Mouse (Mus musculus) right cerebral cortex, postnatal 4 days (tissue): Measurements from ENCODE around the gene Map1a.

Source experiments
- DNase-seq: peaks from one replicate; pipeline ENCODE4 v3.0.0-alpha.2; 2022

Map1a gene

DNA sequence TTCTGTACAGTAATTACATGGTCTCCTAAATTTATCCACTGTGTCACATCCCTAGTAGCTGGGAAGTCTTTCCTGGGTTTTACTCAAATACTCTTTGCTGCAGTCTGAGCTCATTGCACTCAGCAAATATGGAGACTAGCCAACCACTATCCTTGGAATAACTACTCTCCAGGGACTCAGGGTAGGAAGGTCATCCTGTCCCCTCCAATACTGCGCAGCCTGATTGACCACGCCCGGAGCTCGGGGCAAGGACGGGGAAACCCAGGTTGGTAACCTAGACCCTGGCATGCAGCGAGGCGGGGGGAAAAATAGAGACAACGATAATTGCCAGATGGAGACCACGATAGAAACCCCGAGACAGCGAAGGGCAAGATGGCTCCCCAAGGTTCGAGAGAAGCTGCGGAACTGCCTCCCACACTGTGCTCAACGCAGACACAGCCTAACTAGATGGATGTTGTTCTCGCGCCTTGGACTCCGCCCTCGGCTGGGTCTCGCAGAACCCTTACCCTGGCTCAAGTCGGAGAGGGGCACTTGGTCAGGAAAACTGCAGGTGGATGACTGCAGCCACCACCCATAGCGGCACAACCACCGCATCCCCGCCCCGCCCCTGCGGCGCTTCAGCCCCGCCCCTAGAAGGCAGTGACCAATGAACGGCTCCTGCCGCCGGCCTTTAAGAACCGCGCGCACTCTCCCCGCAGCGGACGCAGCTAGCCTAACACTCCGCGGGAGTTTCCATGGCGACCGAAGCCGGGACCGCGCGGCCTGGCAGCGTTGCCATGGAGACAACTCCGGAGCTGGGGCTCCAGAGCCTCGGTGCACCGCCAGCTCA lies at the start of gene Map1a:
Gene Map1a (plus strand): TSS at position 700 of the 829 bp plus-strand sequence.
- DNase-seq, result peak; percentile 95

DNA sequence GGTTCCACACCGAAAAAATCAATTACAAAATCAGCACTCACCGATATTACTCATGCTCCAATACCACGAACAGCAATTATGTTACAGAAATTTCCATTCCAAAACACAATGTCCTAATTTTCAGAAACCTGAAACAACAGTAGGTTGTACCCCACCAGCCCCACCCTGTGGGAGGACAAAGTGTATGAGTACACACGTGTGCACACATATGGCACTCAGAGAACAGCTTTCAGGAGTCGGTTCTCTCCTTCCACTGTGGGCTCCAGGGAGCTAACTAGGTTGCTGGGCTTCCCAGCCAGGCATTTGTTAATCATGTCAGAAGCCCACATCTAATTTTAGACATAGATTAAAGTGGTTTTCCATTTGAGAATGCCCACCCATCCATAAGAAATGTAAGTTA lies 45.3 kb upstream of the Map1a start:
- DNase-seq, result no peak

DNA sequence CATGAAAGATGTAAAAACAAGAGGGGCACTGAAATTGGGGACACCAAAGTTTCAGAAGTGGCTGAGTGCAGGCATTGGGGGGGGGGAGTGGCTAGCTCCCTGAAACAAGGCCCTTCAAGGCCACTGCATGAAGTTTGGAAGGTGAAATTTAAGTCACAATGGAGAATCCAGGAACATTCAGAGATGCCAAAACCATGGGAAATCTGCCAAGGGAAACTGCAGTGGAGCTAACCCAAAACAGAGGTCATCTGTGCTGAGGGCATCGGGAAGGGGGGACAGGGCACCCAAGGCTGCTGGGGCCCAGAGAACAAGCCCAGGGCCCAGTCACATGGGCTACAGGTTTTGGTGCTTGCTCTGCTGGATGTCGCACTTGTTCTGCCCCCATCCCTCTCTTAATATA lies 39.6 kb upstream of the Map1a start:
- no peak for DNase-seq

DNA sequence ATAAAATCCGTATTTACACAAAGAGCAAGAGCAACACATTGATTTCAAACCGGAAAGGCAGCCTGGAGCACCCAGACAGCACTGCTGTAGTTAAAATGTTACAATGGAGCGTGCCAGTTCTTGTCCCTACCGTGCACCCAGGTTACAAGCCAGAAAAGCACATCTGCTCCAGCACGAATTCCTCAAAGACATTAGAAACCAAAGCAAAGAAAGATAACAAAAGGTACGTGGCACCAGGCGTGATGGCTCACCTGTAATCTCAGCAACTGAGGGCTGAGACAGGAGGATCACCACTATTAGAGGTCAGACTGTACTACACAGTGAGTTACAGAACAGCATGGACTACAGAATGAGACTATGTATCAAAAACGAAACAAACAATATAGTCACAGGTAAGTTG lies 21.0 kb upstream of the Map1a start:
- DNase-seq, result no peak

DNA sequence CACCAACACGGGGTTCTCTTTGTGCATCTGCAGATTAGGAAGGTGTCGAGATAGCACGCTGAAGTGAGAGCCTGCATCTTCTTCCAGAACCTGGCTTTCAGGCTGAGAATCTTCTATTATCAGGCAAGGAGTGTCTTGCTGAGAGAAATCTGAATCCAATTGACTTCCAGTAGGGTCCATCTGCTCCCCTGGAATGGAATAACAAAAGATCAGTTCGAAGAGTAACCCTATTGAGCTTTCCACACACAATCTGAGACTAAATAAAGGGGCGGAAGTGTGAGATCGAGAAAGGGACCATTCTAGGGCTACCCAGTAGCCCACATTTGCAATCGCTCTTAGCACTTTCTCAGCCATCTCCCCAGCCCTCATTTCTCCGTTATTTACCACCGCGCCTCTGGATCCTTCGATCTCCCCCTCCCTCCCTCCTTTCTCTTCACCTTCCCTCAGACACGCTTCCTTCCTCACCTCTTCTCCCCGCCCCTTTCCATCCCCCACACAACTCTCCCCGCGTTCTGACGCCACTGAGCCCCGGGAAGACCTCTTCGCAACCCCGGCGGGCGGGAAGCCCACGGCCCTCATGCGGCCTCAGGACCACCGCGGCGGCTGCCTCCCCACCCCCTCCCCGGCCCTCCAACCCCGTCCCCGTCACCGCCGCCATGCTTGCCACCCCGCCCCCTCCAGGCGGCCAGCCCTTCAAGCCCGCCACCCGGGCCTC lies 18.7 kb upstream of the Map1a start:
- DNase-seq, result no peak

DNA sequence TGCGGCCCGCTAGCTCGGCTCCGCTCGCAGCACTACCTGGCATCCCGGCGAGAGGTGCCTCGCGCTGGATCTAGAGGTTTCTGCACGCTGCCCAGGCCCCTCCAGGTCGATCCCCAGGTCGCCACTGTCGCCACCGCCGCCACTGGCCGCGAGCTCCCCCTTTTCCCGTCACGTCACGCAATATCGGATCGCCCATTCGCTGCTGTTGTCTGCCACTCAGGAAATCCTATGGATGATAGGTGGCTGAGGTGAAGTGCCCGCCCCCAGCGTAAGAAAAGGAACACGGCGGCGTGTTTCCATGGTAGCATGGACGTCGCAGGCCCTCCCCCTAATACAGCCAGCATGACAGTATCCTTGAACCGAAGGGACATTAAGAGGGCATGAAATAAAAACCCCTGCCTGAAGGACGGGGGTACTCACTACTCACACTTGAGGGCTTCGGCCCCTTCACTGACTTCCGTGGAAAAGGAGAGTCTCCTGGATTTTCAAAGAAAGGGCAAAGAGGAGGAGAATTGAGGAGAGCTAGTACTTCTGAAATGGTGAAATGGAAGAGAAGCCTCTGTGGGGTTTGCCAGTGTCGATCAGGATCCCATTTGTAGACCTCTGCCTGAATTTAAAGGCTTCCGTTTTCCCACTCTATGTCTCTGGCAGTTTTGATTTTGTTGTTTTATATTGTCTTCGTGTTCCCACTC lies 18.0 kb upstream of the Map1a start, which contains the start of gene Trp53bp1:
Gene Trp53bp1 (minus strand): TSS at position 172 of the 692 bp plus-strand sequence.
- DNase-seq, result peak; percentile 89

DNA sequence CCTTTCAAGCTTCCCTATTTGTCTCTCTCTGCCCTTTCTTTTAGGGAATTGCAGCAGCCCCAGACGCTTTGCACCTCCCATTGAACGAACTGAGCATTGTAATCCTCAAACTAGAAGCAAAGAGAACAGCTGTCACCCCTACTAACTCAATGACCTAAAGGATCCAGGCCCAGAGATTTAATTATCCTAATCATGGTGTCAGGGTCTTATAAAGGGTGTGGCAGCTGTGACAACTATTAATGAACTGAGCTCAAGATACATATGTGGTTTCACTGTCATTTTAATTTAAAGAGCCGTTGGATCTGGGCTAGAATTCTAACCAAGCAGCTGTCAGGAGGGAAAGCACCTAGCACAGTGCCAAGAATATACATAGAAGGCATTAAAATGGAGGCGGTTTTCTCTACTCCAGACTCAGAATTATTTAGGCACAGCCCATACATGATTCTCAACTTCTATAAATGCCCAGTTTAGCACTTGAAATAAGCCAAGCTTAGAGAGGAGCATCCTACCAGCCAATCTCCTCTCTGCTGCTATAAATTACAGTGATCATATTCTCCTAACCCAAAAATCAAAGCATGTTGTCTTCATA lies 17.4 kb upstream of the Map1a start:
- DNase-seq, result no peak

DNA sequence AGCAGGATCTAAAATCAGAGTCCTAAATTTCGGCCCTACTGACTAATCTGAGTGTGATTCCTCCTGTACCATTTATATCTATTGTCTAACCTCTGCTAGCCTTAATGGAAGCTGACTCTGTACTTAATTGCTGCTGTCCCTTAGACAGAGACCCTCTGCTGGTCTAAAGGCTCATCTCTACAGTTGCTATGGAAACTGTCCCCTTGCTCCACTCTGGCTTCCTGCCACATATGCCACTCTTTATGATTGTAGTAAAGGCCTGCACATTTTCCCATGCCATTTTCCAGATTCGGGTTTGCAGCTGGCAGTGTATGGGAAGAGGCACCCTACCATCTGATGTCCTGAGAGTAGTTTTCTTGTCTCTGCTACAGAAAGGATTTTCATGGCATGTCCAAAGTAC lies 1.6 kb upstream of the Map1a start:
- DNase-seq, result no peak

DNA sequence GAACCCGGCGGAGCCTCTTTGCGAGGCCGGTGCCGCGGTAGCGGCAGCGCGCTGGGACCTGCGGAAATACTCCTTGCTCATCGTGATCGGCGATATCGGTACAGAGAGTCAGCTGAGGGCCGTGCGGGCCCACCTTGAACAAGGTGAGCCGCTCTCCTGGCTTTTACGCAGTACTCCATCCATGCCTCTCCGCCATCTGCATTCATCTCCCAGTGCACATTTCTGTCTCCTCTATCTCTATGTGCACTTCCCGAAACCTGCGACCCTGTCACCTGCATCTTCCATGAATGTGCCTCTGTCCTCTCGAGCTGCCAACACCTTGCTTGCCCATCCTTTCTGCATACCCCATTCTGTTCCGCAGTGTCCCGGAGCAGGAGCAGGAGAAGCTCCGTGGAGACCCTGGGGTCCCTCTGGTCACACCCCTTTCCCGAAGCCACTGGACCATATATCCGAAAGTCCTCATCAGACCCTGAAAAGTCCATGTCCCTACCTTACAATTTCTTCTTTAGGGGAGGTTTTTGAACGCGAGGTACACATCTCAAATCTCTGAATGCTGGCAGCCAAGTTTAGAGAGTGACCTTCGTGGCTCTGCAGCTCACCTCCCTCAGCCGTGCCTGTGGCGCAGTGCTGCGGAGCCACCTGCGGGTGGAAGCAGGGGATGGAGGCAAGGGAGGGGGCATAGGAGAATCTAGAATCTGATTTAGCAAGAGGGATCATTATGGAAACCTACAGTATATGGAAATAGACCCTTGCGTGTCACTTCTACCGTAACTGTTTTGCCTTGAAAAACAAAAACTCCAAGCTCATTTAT lies 535 bp downstream of the Map1a start:
- no peak for DNase-seq

DNA sequence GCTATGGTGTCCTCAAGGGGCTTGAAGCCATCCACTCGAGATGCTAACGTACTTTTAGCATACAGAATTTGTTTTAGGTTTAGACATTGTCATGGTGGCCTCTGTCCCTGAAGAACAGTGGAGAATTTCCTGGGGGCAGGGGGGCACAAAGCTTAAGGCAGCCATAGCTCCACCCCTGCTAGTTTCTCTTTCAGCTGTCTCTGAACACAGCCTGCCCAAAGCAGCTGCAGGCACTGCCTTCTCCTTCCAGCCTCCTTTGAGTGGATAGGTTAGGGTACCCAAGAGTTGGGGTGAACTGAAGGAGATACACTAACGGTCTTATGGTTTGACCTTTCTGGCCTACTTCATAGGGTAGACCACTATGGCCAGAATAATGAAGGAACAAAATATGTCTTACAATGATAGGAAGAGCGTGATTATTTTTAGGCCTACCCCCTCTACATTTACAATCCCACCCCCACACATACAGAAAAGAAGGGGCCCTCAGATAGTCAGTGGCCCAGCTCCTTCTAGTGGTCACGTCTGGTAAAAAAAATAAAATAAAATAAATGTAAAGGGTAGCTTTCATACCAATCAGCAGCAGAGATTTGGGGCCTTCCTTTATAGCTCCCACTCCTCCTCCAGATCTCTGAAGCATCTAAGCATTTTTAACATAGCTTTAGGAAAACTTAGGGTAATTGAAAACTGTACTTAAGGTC lies 3.1 kb downstream of the Map1a start:
- no peak for DNase-seq

DNA sequence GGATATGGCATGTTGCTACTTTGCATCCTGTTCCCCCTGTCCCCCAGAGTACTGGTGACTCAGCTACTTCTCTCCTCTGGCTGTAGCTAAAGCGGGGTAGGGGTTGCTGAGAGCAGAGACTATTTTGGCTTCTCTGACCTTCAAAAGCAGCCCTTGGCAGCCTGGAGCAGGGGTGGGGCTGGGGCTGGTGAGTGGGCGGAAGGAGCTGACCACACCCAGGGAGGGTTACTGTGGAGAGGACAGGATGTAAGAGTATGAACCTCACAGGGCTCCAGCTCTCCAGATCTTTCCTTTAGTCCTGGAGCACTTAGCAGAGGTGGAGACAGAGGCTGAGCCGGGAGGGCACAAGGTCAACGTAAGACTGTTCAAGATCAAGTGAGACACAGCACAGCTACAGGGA lies 4.8 kb downstream of the Map1a start:
- no peak for DNase-seq

DNA sequence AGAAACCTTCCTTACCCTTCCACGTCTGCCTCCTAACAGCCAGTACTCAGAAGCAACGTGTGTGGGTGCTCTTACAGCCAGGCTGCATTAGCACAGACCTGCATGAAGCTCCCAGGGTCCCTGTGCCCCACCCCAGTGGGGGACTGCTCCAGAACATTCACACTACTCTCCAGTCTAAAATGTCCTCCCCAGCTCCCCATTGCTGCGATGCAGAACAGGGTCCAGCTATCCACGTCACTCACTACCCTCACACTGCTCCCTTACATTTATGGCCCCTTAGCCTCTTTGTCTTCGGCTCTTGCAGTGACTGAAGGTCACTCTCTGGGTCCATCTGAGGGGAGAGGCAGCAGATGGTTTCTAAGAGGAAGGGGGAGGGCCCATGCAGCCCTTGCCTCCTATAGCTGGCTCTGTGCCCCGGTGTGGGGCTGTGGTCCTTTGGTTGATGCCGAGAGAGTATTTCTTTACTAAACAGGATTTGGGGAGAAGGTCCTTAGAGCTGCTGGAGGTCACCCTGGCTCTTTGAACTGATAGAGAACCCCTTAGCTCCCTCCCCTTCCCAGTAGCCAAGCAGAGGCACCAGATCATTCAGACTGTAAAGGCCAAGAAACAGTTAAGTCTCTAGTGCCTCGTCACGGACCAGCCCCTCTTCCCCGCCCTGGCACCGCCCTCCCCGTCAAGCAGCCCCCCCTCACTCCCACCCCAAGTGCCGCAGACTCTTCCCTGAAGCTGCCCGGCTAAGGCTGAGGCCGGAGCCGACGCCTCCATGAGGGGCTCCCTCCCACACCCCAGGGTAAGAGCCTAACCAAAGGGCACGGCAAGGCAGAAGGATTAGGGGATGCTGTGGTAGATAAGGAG lies 5.6 kb downstream of the Map1a start:
- DNase-seq, result peak; percentile 79

DNA sequence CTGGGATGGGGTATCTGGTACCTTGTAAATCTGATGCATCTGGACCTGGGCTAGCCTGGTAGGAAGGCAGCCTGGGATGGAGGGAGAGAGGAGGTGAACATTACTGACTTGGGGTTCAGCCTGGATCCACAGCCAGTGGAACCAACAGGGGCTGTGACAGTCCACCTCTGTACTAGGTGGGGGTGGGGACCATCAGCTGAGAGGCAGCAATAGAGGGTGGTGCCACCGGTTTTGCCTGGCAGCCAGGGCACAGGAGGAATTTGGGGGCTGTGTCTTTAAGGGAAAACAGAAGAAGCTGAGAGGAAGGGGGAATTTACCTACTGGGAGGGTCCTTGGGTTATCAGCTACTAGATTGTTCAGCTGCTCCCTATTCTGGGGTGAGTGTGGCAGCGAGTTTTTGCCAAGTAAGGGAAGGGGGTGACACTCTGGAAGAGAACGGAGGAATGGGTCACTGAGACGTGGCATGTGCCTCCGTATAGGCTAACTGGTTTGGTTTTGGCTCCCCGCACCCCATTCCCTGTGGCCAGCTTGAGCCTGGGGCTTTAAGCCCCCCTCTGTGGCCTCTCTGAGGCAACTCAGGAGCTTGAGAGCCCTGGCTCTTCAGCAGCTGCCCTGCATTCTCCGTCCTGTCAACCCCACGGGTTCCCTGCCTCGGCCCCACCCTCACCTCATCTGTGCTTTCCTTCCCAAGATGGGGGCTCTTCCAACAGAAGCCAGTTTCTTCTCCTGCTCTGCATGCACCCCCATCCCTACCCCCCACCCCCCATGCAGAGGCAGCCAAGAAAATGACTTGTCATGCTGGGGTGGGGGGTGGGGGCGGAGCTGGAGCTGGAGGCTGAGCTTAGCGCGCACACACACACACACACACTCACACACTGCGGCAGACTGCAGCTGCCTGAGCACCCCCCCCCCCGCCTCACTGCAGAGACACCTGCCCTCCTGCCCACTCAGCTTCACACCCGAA lies 6.5 kb downstream of the Map1a start:
- DNase-seq, result peak; percentile 62

DNA sequence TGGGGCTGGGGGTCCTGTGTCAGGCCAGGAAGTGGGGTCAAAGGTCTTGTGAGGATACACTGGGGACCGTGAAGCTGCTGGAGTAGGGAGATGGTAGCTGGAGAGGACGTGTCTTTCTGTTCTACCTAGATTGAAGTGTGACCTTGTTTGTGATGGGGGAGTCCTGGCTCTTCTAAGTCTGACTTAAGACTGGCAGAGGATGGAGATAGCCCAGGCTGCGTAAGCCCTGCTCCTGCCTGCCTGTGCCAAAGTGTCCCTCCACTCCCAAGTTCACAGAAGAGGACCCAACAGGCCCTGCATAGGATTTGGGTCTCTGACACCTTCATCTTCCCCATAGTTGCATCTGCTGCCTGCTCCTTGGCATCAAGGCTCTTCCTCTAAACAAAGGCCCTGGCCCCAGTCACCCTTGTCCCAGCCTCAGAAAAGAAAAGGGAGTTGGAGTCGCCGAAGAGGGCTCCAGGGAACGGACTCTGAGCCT lies 7.4 kb downstream of the Map1a start:
- no peak for DNase-seq

DNA sequence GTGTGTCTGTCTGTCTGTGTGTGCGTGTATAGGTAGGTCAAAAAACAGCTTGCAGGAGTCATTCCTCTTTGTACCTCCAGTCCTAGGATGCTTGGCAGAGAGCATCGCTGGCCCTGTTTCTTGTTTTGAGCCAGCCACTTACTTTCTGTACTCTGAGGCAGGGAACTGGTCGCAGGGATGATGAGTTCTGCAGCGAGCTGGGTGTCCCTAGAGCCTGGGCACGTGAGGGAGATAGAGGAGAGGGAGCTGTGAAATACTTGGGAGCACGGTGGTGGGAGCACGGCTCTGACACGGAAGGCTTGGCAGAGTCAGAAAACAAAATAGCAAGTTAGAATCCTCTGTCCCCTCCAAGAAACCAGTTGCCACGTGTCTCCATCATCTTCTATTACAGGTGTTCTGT lies 8.3 kb downstream of the Map1a start:
- no peak for DNase-seq

DNA sequence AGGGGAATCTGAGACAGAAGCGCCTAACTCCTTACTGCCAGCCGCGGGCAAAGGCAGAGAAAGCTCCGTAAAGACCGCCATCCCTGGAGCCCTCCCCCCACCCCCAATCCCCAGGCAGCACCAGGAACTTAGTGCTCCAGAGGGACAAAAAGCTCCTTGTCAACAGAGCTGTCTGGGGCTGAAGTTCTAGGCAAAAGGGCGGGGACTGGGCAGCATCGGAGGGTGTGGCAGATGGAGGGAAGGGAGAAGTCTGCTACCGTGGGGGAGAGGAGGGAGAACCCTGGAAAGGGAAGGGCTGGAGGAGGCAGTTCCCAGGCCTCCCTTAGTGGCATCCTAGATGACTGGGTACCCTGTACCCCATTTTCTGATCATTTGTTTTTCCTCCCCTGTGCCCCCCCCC lies 8.7 kb downstream of the Map1a start:
- no peak for DNase-seq

DNA sequence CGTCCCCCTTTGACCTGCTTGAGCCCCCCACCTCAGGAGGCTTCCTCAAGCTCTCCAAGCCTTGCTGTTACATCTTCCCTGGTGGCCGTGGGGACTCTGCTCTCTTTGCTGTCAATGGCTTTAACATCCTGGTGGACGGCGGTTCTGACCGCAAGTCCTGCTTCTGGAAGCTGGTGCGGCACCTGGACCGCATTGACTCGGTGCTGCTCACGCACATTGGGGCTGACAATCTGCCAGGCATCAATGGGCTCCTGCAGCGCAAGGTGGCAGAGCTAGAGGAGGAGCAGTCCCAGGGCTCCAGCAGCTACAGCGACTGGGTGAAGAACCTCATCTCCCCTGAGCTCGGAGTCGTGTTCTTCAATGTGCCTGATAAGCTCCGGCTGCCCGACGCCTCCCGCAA lies 10.1 kb downstream of the Map1a start:
- DNase-seq, result no peak

DNA sequence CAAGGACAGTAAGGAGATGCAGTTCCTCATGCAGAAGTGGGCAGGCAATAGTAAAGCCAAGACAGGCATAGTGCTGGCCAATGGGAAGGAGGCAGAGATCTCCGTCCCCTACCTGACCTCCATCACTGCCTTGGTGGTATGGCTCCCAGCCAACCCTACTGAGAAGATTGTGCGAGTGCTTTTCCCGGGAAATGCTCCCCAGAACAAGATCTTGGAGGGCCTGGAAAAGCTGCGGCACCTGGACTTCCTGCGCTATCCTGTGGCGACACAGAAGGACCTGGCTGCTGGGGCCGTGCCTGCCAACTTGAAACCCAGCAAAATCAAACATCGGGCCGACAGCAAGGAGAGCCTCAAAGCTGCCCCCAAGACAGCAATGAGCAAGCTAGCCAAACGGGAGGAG lies 10.6 kb downstream of the Map1a start:
- DNase-seq, result no peak

DNA sequence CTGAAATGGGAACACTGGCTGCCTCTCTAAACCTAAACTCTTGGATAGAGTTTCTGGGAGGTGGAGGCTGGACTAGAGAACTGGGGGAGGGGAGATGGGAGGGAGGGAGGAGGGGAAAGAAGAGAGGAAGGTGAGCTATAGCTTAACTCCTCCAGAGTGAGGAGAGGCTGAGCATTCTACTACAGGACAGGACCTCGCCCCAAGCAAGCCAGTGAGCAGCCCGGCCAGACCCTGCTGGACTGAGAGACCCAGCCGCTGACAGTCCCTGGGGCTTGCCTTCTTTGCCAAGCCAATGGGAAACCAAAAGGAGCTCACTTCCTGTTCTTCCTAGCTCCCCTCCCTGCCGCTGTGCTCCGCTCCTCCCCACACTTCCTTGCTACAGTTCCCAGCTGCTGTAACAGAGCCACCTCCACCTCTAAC lies 19.6 kb downstream of the Map1a start:
- DNase-seq, result no peak
